Mouse (Mus musculus) CD4-positive, CD25-positive, alpha-beta regulatory T cell, adult 4 months (primary cell): Measurements from ENCODE around the gene Exph5. TPM values are rescaled to one million over a fixed set of nuclear protein-coding genes. Genes with fewer than 3 reads are reported as not detected.

Experiments used
- ATAC-seq: one replicate; pipeline ENCODE4 v1.8.0; 2017
- polyA plus RNA-seq, 2 experiments: library from polyadenylated mRNA; unstranded; fragments of 100-300 nt; shearing (Covaris generic); gene quantifications; one replicate each; pipeline ENCODE4 v1.2.1; 2017

Exph5 gene
- polyA plus RNA-seq, 2 experiments from 2014 or later, result 1.5 TPM

DNA sequence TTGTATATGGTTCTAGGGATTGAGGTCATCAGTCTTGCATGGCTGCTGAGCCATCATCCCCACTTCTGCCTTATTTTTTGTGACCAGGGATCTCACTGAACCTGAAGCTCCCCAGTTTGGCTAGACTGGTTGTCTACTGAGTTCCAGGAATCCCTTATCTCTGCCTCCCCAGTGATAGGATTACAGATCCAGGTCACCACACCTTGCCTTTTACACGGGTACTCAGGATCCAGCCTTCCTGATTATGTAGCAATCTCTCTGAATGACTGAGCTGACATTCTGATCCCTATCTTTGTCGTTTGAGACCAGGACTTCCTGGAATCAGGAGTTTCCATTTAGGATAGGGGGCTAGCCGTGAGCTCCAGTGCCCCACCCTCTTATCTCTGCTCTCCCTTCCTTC is 69.9 kb downstream of the Exph5 start:
- ATAC-seq, result no peak

DNA sequence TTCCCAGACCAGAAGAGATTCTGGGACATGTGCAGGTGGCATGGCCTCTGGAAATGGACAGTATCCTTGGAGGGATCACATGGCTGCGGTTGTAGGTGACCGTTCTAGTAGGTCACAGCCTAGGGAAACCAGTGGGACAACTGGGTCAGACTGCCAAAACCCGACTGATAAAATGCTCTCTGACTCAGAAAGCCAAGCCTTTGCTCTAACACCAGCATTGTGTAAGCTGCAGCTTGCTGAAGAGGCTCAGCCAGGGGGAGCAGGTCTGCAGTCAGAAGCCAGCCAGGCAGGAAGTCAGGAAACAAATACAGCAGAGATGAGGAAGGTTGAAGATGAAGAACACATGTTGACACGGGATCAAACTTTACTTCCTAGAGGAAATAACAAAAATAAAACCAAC is 74.4 kb downstream of the Exph5 start:
- ATAC-seq, result no peak

DNA sequence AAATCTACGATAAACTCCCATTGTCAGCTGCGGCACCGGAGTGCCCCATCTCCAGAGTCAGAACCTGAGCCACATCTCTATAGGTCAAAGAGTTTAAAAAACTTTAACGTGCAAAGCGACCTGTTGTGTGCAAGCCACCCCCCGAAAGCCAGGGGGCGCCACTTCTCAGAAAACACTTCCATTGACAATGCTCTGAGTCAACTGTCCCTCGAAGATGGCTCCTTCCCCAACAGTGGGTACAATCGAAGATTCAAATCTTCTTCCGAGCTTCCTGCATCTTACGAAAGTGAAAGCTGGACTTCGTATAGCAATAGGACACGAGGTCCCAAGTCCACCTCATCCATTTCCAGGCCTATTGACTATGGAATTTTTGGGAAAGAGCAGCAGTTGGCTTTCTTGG is 75.3 kb downstream of the Exph5 start:
- ATAC-seq, result no peak

DNA sequence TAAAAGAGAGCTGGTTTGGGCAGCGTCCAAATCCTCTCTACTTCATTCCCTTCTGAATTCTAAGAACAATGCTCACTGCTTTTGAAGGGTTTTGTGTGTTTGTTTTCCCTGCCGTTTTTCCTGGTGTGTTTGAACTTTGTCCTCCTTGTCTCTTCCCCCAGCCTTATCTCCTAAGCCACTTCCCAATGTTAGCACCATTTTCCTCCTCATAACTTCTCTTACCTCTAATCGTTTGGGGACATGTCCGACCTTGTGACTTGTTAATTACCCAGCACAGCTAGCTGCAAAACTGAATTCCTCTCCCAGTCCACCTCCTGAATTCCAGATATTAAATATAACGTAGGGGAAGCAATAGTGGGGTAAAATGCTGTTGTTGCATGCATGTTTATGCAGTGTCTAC is 76.1 kb downstream of the Exph5 start:
- ATAC-seq, result no peak

DNA sequence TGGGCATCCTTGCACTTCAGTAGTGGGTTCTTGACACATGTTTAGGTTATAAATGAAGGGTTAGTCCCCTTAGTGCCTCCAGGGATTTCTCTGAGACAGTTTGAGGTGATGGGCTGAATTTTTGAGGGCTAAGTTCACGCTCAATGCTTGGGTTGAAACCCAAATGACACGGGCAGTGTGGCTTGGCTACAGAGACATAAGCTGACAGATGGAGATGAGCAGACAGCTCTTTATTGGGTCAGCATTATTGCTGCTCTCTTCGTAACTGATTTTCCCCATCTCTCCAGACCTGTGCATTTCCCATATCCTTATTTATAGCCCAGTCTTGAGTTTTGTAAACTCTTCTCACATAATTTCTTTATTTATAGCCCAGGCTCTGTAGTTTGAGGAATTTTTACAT is 76.7 kb downstream of the Exph5 start:
- no peak for ATAC-seq

- no peak for ATAC-seq
These were observed 79.1 kb downstream of the Exph5 start for GRCm38 (mm10) chr9:53380595-53380994.

- ATAC-seq, result no peak
These were observed 79.7 kb downstream of the Exph5 start for GRCm38 (mm10) chr9:53381113-53381615.

- peak; percentile 63 for ATAC-seq
These were observed 82.7 kb downstream of the Exph5 start, which contains the start of gene Kdelc2 for GRCm38 (mm10) chr9:53383951-53384866. Kdelc2 (plus strand) TSS chr9:53384025.

- peak; percentile 7 for ATAC-seq
These were observed 83.4 kb downstream of the Exph5 start for GRCm38 (mm10) chr9:53384873-53385272.

DNA sequence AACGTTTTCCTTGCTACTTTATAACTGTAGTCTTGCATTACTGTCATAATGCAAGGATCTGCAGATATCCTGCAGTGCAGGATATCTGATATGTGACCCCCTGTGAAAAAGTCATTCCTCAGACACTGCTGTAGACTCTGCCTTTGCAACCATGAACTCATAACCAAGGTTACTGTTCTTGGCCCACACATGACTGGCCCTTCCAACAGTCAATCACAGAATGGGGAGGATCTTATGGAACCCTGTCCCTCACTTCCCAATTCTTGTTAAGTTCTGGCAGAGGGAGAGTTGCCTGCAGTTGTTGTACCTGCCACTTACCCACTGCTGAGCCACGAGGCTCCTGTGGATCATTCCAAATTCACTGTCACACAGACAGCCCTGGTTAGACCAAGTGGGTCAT is 86.0 kb downstream of the Exph5 start:
- no peak for ATAC-seq

- no peak for ATAC-seq
These were observed 87.6 kb downstream of the Exph5 start for GRCm38 (mm10) chr9:53389109-53389508.

GRCm38 (mm10) chr9:53390136-53390535 is 88.7 kb downstream of the Exph5 start:
- no peak for ATAC-seq

- ATAC-seq, result peak; percentile 51
These were observed 96.4 kb downstream of the Exph5 start for GRCm38 (mm10) chr9:53397685-53398387.

- ATAC-seq, result peak; percentile 88
These were observed 96.9 kb downstream of the Exph5 start for GRCm38 (mm10) chr9:53398388-53398700.

- ATAC-seq, result no peak
These were observed 98.1 kb downstream of the Exph5 start for GRCm38 (mm10) chr9:53399537-53399936.

- ATAC-seq, result no peak
These were observed 99.2 kb downstream of the Exph5 start for GRCm38 (mm10) chr9:53400696-53401095.

DNA sequence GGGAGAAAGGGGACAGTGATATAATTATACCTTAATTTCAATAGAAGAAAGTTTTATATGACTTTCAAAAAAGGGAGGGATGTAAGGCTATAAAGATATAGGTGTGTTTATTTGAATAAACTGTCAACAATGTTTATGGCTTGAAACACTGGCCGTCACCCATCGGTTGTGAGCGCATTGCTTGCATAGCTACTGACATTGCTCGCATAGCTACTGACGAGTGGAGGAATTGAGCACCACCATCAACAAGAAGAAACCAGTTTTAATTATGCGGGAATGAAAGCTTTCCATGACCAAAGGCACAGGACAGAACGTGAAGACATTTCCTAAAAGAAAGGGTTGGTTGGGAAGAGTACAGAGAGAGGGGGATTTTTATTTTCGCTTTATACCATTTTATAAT is 99.7 kb downstream of the Exph5 start:
- ATAC-seq, result no peak

GRCm38 (mm10) chr9:53402291-53402711 is 100.8 kb downstream of the Exph5 start, which contains the start of gene 4930550C14Rik:
4930550C14Rik (plus strand) TSS chr9:53402325.
- no peak for ATAC-seq

DNA sequence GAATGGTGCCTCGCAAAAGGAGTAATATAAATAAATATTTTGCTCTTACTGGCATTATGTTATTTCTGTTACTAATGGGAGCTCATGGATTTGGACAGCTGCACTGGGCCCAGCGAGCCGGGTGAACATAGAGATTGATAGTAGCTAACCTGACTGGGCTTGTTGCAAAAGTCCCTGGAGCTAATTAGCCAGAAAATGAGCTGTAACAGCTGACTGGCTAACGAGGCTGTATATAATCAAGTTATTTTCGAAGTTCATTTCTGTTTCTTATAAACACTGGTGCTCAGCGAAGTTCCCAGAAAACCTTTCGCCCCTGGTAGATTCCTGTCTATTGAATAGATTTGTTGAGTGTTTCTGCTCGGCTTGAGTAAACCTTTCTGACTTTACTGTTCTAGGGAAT is 101.5 kb downstream of the Exph5 start:
- no peak for ATAC-seq

GRCm38 (mm10) chr9:53404050-53404752 is 102.7 kb downstream of the Exph5 start:
- no peak for ATAC-seq

GRCm38 (mm10) chr9:53404753-53405722 is 103.6 kb downstream of the Exph5 start:
- ATAC-seq, result peak; percentile 100

GRCm38 (mm10) chr9:53408548-53408947 is 107.1 kb downstream of the Exph5 start:
- no peak for ATAC-seq
